Mouse (Mus musculus): Measurements from ENCODE around the gene Hapln4. TPM values are rescaled to one million over a fixed set of nuclear protein-coding genes. Genes with fewer than 3 reads are reported as not detected.

Hapln4 gene
- polyA plus RNA-seq, 1 experiment from 2014 or later, result not detected

DNA sequence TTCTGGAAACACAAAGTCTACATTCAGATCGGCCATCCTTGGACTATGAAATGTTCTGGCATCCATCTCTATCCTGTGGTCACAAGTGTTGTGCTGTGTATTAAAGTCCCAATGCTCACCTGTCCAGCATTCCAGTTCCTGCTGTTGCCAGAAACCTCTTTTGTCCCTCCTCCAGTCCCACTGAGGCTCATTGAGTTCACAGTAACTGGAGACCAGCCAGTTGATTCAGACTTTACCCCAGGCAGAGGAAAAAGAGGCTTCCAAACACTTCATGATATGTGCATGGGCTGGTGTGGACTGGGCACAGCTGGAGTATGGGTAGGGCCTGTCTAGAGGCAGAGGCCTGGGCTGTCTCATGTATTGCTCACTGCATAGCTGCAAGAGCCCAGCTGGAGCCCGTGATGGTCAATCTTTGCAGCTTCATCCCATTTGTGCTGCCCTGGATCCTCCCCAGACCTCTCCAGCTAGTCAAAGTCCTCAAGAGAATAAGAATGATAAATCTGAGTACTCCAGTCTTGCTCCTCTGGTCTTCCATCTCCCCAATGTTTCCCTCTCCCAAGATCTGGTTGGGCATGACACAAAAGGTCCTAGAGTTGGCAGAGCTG lies 11.3 kb upstream of the Hapln4 start:
- peak overlapping the region; percentile 50; the same call in 1 of the 2 replicates for H3K4me2 ChIP-seq (replicated peaks; ENCODE audit: low read depth, low read length)
- peak; percentile 51; the same call in 1 of the 2 replicates for ATAC-seq (ENCODE audit: insufficient number of reproducible peaks, insufficient read depth, low FRiP score, low read depth)
- peaks cover 30% of the 10 kb centered on the region for H3K36me3 ChIP-seq (ENCODE audit: control insufficient read depth, insufficient read depth, low read length)

DNA sequence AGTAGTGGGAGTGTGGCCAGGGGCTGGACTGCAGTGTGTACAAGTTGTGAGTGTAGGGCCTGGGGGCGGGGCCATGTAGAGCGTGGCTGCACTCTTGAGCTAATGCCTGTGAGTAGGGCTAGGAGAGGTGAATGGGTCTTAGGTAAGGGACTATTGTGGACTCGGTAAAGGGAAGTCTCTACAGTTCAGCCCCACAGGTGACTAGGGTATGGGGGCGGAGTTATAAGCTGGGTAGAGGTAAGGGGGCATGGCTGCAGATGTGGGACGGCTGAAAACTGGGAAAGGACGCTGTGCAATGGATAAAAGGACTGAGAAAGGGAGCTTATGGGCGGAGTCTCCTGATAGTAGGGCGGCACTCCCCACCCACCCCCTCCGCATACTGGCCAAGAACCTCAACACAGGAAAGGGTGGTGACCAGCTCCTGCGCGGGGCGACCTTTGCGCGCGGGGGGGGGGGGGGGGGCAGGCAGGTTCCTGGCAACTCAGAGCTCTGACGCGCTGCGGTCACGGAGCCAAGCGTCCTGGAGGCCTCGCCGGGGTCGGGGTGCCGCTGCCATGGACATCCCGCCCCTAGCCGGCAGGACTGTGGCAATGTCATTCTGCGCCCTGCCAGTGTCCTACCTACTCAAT lies 10.7 kb upstream of the Hapln4 start, which contains the start of gene Tm6sf2:
TSS of gene Tm6sf2 (plus strand) at position 484 of the 629 bp plus-strand sequence.
- ATAC-seq (ENCODE audit: insufficient number of reproducible peaks, insufficient read depth, low FRiP score, low read depth), result peak; percentile 84
- Histone ChIP-seq H3K27ac (ENCODE audit: low read length) (no peak within 1 kb of the TSS; the same call in 1 of the 2 replicates), H3K36me3 (ENCODE audit: control insufficient read depth, insufficient read depth, low read length) (peaks cover 28% of the 10 kb centered on the region), H3K9ac (replicated peaks; ENCODE audit: low read depth, low read length) (no peak within 1 kb of the TSS), H3K4me3 (ENCODE audit: low read depth, low read length) (peak within 1 kb of the TSS; percentile 16; the same call in 1 of the 2 replicates), H3K4me1 (ENCODE audit: control insufficient read depth, insufficient read depth, low read length) (0 out of 2 replicates have a peak, but pooled peaks cover 4% of the 10 kb centered on the region), H3K9me3 (ENCODE audit: control insufficient read depth, low read depth, low read length) (no peaks in the 10 kb centered on the region), H3K4me2 (replicated peaks; ENCODE audit: low read depth, low read length) (peak within 1 kb of the TSS; percentile 50), H3K27me3 (ENCODE audit: control insufficient read depth, insufficient read depth, low read length) (no peaks in the 10 kb centered on the region)
- WGBS, result 15% methylated on average over 22 of the region's 27 CpGs

More for the DNA sequence above, 11.3 kb upstream of the Hapln4 start:
- Histone ChIP-seq H3K4me3 (ENCODE audit: low read depth, low read length) (no peak overlapping the region), H3K9me3 (ENCODE audit: control insufficient read depth, low read depth, low read length) (no peaks in the 10 kb centered on the region), H3K9ac (replicated peaks; ENCODE audit: low read depth, low read length) (no peak overlapping the region), H3K27ac (ENCODE audit: low read length) (no peak overlapping the region; the same call in 1 of the 2 replicates), H3K27me3 (ENCODE audit: control insufficient read depth, insufficient read depth, low read length) (no peaks in the 10 kb centered on the region), H3K4me1 (ENCODE audit: control insufficient read depth, insufficient read depth, low read length) (0 out of 2 replicates have a peak, but pooled peaks cover 4% of the 10 kb centered on the region)
- WGBS, result 74% methylated on average over 2 of the region's 2 CpGs

DNA sequence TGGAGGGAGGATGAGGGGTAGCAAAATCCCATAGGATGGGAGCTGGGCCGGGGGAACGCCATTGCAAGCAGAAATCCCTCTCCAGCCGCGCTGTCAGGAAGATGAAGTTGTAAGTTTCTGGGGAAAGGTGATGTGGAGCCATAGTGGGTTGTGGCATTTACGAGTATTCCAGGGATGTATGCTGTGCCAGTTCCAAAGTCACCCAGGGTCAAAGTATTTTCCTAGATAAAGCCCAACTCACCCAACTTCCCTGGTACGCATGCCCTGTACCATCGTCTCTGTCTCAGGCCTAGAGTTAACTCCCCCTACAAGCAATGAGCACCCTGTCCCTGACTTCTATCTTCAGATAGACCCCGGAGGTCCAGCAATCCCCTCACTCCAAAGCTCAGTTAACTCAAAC lies 10.1 kb upstream of the Hapln4 start:
- H3K4me1 ChIP-seq (ENCODE audit: control insufficient read depth, insufficient read depth, low read length), result 0 out of 2 replicates have a peak, but pooled peaks cover 4% of the 10 kb centered on the region
- H3K27ac ChIP-seq (ENCODE audit: low read length), result no peak overlapping the region
- WGBS, result 55% methylated on average over 8 of the region's 8 CpGs
- no peak for ATAC-seq (ENCODE audit: insufficient number of reproducible peaks, insufficient read depth, low FRiP score, low read depth)
- H3K27me3 ChIP-seq (ENCODE audit: control insufficient read depth, insufficient read depth, low read length), result no peaks in the 10 kb centered on the region
- H3K4me2 ChIP-seq (replicated peaks; ENCODE audit: low read depth, low read length), result peak overlapping the region; percentile 50
- H3K4me3 ChIP-seq (ENCODE audit: low read depth, low read length), result peak overlapping the region; percentile 16; the same call in 1 of the 2 replicates
- no peak overlapping the region for H3K9ac ChIP-seq (replicated peaks; ENCODE audit: low read depth, low read length)
- no peaks in the 10 kb centered on the region for H3K9me3 ChIP-seq (ENCODE audit: control insufficient read depth, low read depth, low read length)
- H3K36me3 ChIP-seq (ENCODE audit: control insufficient read depth, insufficient read depth, low read length), result peaks cover 24% of the 10 kb centered on the region

DNA sequence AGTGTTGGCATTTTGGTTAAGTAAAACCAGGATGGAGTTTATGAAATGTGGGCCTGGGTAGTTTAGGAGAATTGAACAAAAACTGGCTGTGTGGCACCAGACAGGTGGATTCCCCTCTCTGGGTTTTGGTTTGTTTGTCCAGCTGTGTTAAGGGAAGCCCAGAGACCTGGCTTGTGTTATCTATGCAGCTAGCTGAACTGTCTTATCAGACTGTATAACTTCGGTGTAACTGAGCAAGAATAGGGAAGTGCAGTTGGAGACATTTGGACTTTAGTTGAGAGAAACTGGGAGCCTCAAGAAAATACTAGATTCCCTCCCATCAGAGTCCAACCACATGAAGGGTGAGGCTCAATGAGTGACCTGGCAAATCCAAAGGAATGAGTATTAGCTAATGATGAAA lies 9.6 kb upstream of the Hapln4 start:
- Histone ChIP-seq H3K27ac (ENCODE audit: low read length) (no peak overlapping the region), H3K9ac (replicated peaks; ENCODE audit: low read depth, low read length) (no peak overlapping the region), H3K36me3 (ENCODE audit: control insufficient read depth, insufficient read depth, low read length) (peaks cover 19% of the 10 kb centered on the region), H3K4me3 (ENCODE audit: low read depth, low read length) (no peak overlapping the region), H3K4me2 (replicated peaks; ENCODE audit: low read depth, low read length) (no peak overlapping the region), H3K27me3 (ENCODE audit: control insufficient read depth, insufficient read depth, low read length) (no peaks in the 10 kb centered on the region), H3K4me1 (ENCODE audit: control insufficient read depth, insufficient read depth, low read length) (0 out of 2 replicates have a peak, but pooled peaks cover 4% of the 10 kb centered on the region), H3K9me3 (ENCODE audit: control insufficient read depth, low read depth, low read length) (no peaks in the 10 kb centered on the region)
- no peak for ATAC-seq (ENCODE audit: insufficient number of reproducible peaks, insufficient read depth, low FRiP score, low read depth)
- 58% methylated on average over 1 of the region's 1 CpGs for WGBS

DNA sequence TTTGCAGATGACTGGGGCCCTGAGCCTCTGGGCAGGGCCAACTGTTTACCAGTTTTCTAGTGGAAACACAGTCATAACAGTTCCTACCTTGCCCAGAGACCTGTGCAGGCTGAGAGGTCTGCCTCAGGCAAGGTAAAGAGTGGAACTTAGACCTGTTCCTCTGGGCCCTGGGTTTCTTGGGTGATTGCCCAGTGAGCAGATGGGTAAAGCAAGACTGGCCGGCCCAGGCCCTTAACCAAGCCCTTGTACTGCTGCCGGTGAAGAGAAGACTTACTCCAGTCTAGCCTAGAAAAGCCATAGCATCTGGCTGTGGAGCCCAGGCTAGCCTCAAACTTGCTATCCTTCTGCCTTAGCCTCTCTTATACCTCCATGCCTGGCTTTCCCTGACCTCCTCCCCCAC lies 1.3 kb upstream of the Hapln4 start:
- Histone ChIP-seq H3K4me1 (ENCODE audit: control insufficient read depth, insufficient read depth, low read length) (peaks cover 11% of the 10 kb centered on the region; the same call in 1 of the 2 replicates), H3K27me3 (ENCODE audit: control insufficient read depth, insufficient read depth, low read length) (peaks cover 47% of the 10 kb centered on the region), H3K9ac (replicated peaks; ENCODE audit: low read depth, low read length) (no peak overlapping the region), H3K9me3 (ENCODE audit: control insufficient read depth, low read depth, low read length) (no peaks in the 10 kb centered on the region), H3K27ac (ENCODE audit: low read length) (no peak overlapping the region), H3K4me2 (replicated peaks; ENCODE audit: low read depth, low read length) (no peak overlapping the region), H3K4me3 (ENCODE audit: low read depth, low read length) (no peak overlapping the region), H3K36me3 (ENCODE audit: control insufficient read depth, insufficient read depth, low read length) (no peaks in the 10 kb centered on the region)
- no peak for ATAC-seq (ENCODE audit: insufficient number of reproducible peaks, insufficient read depth, low FRiP score, low read depth)
- WGBS, result 100% methylated on average over 2 of the region's 2 CpGs

DNA sequence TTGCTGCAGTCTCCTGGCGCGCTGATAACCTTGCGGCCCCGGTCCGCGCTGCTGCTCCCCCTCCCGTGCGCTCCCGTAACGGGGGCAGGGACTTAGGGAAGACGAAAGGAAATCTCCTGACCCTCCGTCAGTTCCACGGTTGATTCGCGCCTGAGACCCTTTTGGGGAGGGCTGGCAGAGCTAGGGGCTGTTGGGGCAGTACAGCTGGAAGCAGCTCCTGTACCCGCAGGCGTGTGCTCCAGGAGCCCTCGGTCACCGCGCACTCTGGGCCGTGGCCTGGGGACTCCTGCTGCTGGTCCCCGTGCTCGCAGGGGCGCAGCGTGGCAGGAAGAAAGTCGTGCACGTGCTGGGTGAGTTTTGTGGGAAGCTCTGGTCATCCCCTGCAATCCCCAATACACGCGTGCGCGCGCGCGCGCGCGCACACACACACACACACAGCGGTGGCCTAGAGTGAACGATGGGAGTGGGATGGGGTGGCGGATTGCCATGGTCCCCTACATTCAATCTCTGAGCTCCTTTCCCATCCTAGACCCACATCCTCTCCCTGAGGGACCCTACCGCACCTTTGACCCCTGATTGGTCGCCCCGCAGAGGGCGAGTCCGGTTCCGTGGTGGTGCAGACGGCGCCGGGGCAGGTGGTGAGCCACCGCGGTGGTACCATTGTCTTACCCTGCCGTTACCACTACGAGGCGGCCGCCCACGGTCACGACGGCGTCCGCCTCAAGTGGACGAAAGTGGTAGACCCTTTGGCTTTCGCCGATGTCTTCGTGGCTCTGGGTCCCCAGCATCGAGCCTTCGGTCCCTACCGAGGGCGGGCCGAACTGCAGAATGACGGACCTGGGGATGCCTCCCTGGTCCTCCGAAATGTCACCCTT lies 1.2 kb downstream of the Hapln4 start:
- H3K4me2 ChIP-seq (replicated peaks; ENCODE audit: low read depth, low read length), result peak overlapping the region; percentile 57
- no peak overlapping the region for H3K27ac ChIP-seq (ENCODE audit: low read length)
- ATAC-seq (ENCODE audit: insufficient number of reproducible peaks, insufficient read depth, low FRiP score, low read depth), result no peak
- H3K27me3 ChIP-seq (ENCODE audit: control insufficient read depth, insufficient read depth, low read length), result peaks cover 70% of the 10 kb centered on the region
- H3K9ac ChIP-seq (replicated peaks; ENCODE audit: low read depth, low read length), result no peak overlapping the region
- H3K9me3 ChIP-seq (ENCODE audit: control insufficient read depth, low read depth, low read length), result no peaks in the 10 kb centered on the region
- H3K4me1 ChIP-seq (ENCODE audit: control insufficient read depth, insufficient read depth, low read length), result peaks cover 14% of the 10 kb centered on the region; the same call in 1 of the 2 replicates
- peak overlapping the region; percentile 30 for H3K4me3 ChIP-seq (ENCODE audit: low read depth, low read length)
- H3K36me3 ChIP-seq (ENCODE audit: control insufficient read depth, insufficient read depth, low read length), result no peaks in the 10 kb centered on the region
- WGBS, result 3% methylated on average over 71 of the region's 71 CpGs

DNA sequence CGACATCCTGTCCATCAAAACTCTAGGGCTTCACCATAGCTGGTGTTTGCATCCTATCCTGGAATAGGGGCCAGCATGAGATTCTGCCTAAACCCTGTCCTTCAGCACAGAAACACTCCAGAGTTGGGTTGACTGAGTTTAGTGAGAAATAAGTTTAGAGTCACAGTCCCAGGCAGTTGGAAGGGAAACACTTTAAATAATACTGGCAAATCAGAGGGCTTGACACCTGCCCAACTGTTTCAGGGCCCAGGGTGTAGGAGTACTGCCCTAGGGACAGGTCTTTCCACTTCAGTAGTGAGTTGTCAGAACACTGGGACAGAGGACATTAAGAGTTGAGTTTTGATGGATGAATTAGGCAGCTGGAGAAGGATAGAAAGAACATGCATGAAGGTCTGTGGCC lies 2.9 kb downstream of the Hapln4 start:
- Histone ChIP-seq H3K4me1 (ENCODE audit: control insufficient read depth, insufficient read depth, low read length) (peaks cover 14% of the 10 kb centered on the region; the same call in 1 of the 2 replicates), H3K36me3 (ENCODE audit: control insufficient read depth, insufficient read depth, low read length) (no peaks in the 10 kb centered on the region), H3K27ac (ENCODE audit: low read length) (no peak overlapping the region), H3K27me3 (ENCODE audit: control insufficient read depth, insufficient read depth, low read length) (peaks cover 77% of the 10 kb centered on the region), H3K9ac (replicated peaks; ENCODE audit: low read depth, low read length) (no peak overlapping the region), H3K9me3 (ENCODE audit: control insufficient read depth, low read depth, low read length) (no peaks in the 10 kb centered on the region), H3K4me3 (ENCODE audit: low read depth, low read length) (no peak overlapping the region), H3K4me2 (replicated peaks; ENCODE audit: low read depth, low read length) (no peak overlapping the region)
- no peak for ATAC-seq (ENCODE audit: insufficient number of reproducible peaks, insufficient read depth, low FRiP score, low read depth)
- WGBS, result 53% methylated on average over 1 of the region's 1 CpGs

DNA sequence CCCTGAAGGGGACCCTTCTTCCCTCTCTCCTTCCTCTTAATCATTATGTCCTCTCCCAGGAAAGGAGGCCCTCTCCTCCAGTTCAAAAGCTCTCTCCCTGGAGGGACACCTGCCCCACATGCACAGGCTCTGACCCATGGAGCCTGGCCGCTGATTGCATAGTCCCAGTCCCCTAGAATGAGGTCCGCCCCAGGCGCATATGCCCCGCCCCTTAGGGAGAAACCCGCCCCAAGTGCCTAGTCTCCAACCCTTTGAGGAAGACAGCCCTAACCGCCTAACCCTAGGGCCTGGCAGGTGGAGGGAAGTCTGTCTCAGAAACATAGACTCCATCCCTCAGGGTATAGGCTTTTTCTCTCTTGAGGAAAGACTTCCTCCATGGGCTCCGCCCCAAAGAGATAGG lies 4.0 kb downstream of the Hapln4 start:
- no peak overlapping the region for H3K4me2 ChIP-seq (replicated peaks; ENCODE audit: low read depth, low read length)
- no peaks in the 10 kb centered on the region for H3K9me3 ChIP-seq (ENCODE audit: control insufficient read depth, low read depth, low read length)
- no peaks in the 10 kb centered on the region for H3K36me3 ChIP-seq (ENCODE audit: control insufficient read depth, insufficient read depth, low read length)
- no peak overlapping the region for H3K4me3 ChIP-seq (ENCODE audit: low read depth, low read length)
- WGBS, result 3% methylated on average over 7 of the region's 7 CpGs
- H3K27ac ChIP-seq (ENCODE audit: low read length), result no peak overlapping the region
- ATAC-seq (ENCODE audit: insufficient number of reproducible peaks, insufficient read depth, low FRiP score, low read depth), result no peak
- H3K4me1 ChIP-seq (ENCODE audit: control insufficient read depth, insufficient read depth, low read length), result peaks cover 14% of the 10 kb centered on the region; the same call in 1 of the 2 replicates
- peaks cover 75% of the 10 kb centered on the region for H3K27me3 ChIP-seq (ENCODE audit: control insufficient read depth, insufficient read depth, low read length)
- no peak overlapping the region for H3K9ac ChIP-seq (replicated peaks; ENCODE audit: low read depth, low read length)
